Mouse (Mus musculus) midbrain, embryonic 16.5 days (tissue): ENCODE data around the gene Cxcl3. TPM values are rescaled to one million over a fixed set of nuclear protein-coding genes. Genes with fewer than 3 reads are reported as not detected.
"Not testable (repeated sequence)": the region's sequence is repeated elsewhere in the genome, so short reads cannot be mapped to it uniquely, and the experiment has no call there.

Source experiments
- ATAC-seq: fragments of 200-750 bp; cut with Nextera tagmentation; 2 replicates; pipeline ENCODE4 v1.8.0; 2017; ENCODE audit warnings: moderate TSS enrichment
- H3K27ac ChIP-seq: fragments of 300-500 bp; sonication (generic); 2 replicates; pipeline ENCODE4 v1.5.1; 2014; ENCODE audit warnings: mild to moderate bottlenecking, low read length, mixed read lengths
- H3K27me3 ChIP-seq: fragments of 300-500 bp; sonication (generic); 2 replicates; pipeline ENCODE4 v1.6.1; 2014; ENCODE audit warnings: low read depth, low read length, mixed read lengths; ENCODE audit not compliant: control insufficient read depth, insufficient read depth
- H3K36me3 ChIP-seq: fragments of 300-500 bp; sonication (generic); 2 replicates; pipeline ENCODE4 v1.6.1; 2014; ENCODE audit warnings: mild to moderate bottlenecking, low read length, moderate library complexity, mixed read lengths; ENCODE audit not compliant: control insufficient read depth, insufficient read depth
- H3K4me1 ChIP-seq: fragments of 300-500 bp; sonication (generic); 2 replicates; pipeline ENCODE4 v1.6.1; 2014; ENCODE audit warnings: mild to moderate bottlenecking, low read length, mixed read lengths; ENCODE audit not compliant: control insufficient read depth, insufficient read depth
- H3K4me2 ChIP-seq: fragments of 300-500 bp; sonication (generic); 2 replicates; pipeline ENCODE4 v1.6.1; 2014; ENCODE audit warnings: mild to moderate bottlenecking, low read length, mixed read lengths
- H3K4me3 ChIP-seq: fragments of 300-500 bp; sonication (generic); 2 replicates; pipeline ENCODE4 v1.5.1; 2014; ENCODE audit warnings: low read depth, mild to moderate bottlenecking, low read length, moderate library complexity, mixed read lengths
- H3K9ac ChIP-seq: fragments of 300-500 bp; sonication (generic); 2 replicates; pipeline ENCODE4 v1.6.1; 2014; ENCODE audit warnings: low read depth, low read length, mixed read lengths
- H3K9me3 ChIP-seq: fragments of 300-500 bp; sonication (generic); replicated peaks from 2 replicates; pipeline ENCODE4 v1.6.1; 2014; ENCODE audit warnings: mild to moderate bottlenecking, low read length, mixed read lengths; ENCODE audit not compliant: control insufficient read depth, poor library complexity, severe bottlenecking
- WGBS: fragments of 180-500 bp; shearing (Covaris S2); extraction: QIAGEN DNeasy Blood & Tissue Kit; methylation state at CpG from one replicate; pipeline ENCODE4 v1.1.7; 2014; 5-methylcytosine and 5-hydroxymethylcytosine counted together
- polyA plus RNA-seq: library from polyadenylated mRNA; unstranded; fragments of >200 nt; fragmentation: Nextera tagmentation; extraction: Ambion mirVana; gene quantifications from 2 replicates; pipeline ENCODE4 v1.2.1, GENCODE M21; 2015

Gene Cxcl3
- polyA plus RNA-seq, 1 experiment from 2014 or later = not detected

GRCm38 (mm10) chr5:90783697-90784096, 2.2 kb upstream of the Cxcl3 start:
- no peak overlapping the region for H3K9ac ChIP-seq
- no peaks in the 10 kb centered on the region for H3K36me3 ChIP-seq
- 90% methylated on average over 3 of the region's 3 CpGs for WGBS

GRCm38 (mm10) chr5:90788114-90788513, 2.2 kb downstream of the Cxcl3 start:
- WGBS = 76% methylated on average over 4 of the region's 4 CpGs
- Histone ChIP-seq H3K4me1 (no peaks in the 10 kb centered on the region), H3K36me3 (no peaks in the 10 kb centered on the region), H3K4me3 (no peak overlapping the region), H3K4me2 (no peak overlapping the region), H3K9ac (no peak overlapping the region), H3K27ac (no peak overlapping the region), H3K27me3 (no peaks in the 10 kb centered on the region), H3K9me3 (no peaks in the 10 kb centered on the region)
- ATAC-seq = no peak

More at GRCm38 (mm10) chr5:90783697-90784096, 2.2 kb upstream of the Cxcl3 start:
- Histone ChIP-seq H3K4me3 (no peak overlapping the region), H3K4me2 (no peak overlapping the region), H3K9me3 (no peaks in the 10 kb centered on the region), H3K4me1 (no peaks in the 10 kb centered on the region), H3K27me3 (no peaks in the 10 kb centered on the region), H3K27ac (no peak overlapping the region)
- ATAC-seq = no peak

DNA sequence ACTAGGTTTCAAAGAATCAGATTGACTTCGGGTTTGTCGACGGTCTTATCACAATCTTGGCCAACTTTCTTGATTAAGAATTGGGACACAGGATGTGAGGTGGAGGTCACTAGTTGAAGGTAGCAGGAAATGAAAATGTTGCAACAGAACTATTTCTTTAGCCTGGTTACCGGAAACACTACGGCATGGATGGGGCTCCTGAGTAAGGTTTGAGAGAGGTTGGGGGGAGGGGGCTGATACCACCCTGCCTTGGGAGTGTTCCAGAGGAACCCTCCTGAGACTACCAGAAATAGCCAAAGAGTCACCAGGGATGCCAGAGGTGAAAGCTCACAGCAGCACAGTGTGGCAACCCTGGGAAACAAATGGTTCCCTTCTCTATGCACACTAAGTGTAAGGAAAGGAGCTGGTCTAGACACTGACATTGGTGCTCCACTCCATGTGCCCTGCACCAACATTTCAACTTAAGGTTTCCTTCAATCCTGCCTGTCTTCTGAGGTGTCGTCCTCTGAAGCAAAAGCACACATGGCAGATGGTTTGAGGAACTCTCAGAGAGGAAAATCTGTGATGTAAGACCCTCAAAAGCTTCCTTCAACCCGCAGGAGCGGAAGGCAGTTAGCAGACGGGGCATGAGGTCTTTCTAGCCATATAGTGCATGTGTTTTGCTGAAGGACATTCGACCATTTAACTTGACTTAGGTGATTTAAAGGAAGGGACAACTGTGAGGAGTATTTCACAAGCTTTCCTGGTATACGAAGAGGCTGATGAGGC, 3.6 kb downstream of the Cxcl3 start:
- no peak overlapping the region for H3K27ac ChIP-seq
- no peak overlapping the region for H3K9ac ChIP-seq
- no peaks in the 10 kb centered on the region for H3K27me3 ChIP-seq
- H3K4me2 ChIP-seq = no peak overlapping the region
- no peaks in the 10 kb centered on the region for H3K4me1 ChIP-seq
- no peak for ATAC-seq
- H3K9me3 ChIP-seq = no peaks in the 10 kb centered on the region
- 88% methylated on average over 11 of the region's 11 CpGs for WGBS
- H3K4me3 ChIP-seq = no peak overlapping the region
- H3K36me3 ChIP-seq = no peaks in the 10 kb centered on the region

DNA sequence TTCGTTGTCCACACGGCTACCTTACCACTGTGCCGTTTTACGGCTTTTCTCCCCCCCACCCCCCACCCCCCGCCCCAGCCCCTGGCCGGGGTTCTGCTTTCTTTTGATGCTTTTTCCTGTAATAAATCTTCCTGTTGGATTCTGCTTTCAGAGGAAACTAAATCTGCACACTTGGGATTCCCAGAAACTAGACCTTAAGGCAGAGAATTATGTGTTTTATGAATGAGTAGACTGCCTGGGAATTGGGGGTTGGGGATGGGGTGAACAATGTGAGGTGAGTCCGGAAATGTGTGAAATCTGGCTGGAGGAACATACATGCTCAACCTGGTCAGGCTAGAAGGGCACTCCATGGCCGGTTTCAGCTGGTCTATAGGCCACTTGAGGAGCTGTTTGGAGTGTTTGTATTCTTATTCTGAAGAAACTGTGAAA, 4.2 kb downstream of the Cxcl3 start:
- no peaks in the 10 kb centered on the region for H3K9me3 ChIP-seq
- no peak overlapping the region for H3K4me2 ChIP-seq
- H3K4me3 ChIP-seq = no peak overlapping the region
- H3K27me3 ChIP-seq = no peaks in the 10 kb centered on the region
- WGBS = 86% methylated on average over 8 of the region's 8 CpGs
- H3K36me3 ChIP-seq = no peaks in the 10 kb centered on the region
- H3K4me1 ChIP-seq = no peaks in the 10 kb centered on the region
- no peak for ATAC-seq
- no peak overlapping the region for H3K9ac ChIP-seq
- no peak overlapping the region for H3K27ac ChIP-seq

DNA sequence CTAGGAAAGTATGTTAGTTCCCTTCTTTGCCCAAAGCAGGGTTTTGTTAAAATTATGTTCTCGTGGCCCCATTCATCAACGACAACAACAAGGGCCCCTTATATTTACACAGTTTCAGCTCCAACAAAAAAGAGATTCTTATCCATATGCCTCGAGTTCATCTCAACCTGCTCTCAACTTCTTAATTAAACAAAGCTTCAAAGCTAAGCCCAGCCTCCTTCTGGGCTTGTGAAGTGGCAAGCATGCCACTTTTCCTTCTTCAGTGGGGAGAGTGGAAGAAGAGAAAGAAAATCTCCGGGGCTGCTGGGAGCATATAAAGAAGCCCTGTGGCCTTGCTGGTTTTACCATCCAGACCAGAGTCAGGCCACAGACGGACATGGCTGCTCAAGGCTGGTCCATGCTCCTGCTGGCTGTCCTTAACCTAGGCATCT, 8.3 kb downstream of the Cxcl3 start, which contains the start of gene Cxcl15:
Gene Cxcl15 (plus strand): TSS at position 340 of the 431 bp plus-strand sequence.
- no peaks in the 10 kb centered on the region for H3K27me3 ChIP-seq
- no peaks in the 10 kb centered on the region for H3K4me1 ChIP-seq
- no peak within 1 kb of the TSS for H3K4me3 ChIP-seq
- H3K4me2 ChIP-seq = no peak within 1 kb of the TSS
- no peak within 1 kb of the TSS for H3K27ac ChIP-seq
- H3K9me3 ChIP-seq = no peaks in the 10 kb centered on the region
- ATAC-seq = no peak
- WGBS = 62% methylated on average over 5 of the region's 5 CpGs
- no peak within 1 kb of the TSS for H3K9ac ChIP-seq
- no peaks in the 10 kb centered on the region for H3K36me3 ChIP-seq

GRCm38 (mm10) chr5:90795392-90795791, 9.5 kb downstream of the Cxcl3 start:
- WGBS = 87% methylated on average over 2 of the region's 2 CpGs
- not testable (repeated sequence) for H3K9ac ChIP-seq, H3K4me3 ChIP-seq

DNA sequence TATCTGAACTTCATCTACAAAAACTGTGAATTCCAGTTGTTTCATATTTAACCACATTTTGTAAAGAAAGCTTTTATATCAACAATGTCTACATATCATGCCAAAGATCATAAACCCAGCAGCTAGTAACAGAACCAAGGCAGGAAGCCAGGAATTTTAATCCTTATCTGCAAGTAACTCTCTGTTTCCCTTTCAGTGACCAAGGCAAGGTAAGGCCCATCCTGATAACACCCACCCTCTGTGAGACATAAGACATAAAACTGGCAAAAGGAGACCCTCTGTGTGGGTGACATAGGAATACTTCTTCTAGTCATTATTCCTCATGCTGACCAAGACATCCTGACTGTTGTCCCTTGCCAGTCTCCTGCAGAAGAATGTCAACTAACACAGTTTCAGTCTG, 18.7 kb downstream of the Cxcl3 start:
- no peak overlapping the region for H3K4me3 ChIP-seq
- H3K27me3 ChIP-seq = no peaks in the 10 kb centered on the region
- H3K4me2 ChIP-seq = no peak overlapping the region
- H3K9me3 ChIP-seq = no peaks in the 10 kb centered on the region
- no peak overlapping the region for H3K27ac ChIP-seq
- no peak for ATAC-seq
- no peaks in the 10 kb centered on the region for H3K36me3 ChIP-seq
- H3K9ac ChIP-seq = no peak overlapping the region
- H3K4me1 ChIP-seq = no peaks in the 10 kb centered on the region

More at GRCm38 (mm10) chr5:90795392-90795791, 9.5 kb downstream of the Cxcl3 start:
- not testable (repeated sequence) for H3K27me3 ChIP-seq, H3K4me1 ChIP-seq, H3K9me3 ChIP-seq, H3K27ac ChIP-seq, H3K36me3 ChIP-seq, ATAC-seq, H3K4me2 ChIP-seq

DNA sequence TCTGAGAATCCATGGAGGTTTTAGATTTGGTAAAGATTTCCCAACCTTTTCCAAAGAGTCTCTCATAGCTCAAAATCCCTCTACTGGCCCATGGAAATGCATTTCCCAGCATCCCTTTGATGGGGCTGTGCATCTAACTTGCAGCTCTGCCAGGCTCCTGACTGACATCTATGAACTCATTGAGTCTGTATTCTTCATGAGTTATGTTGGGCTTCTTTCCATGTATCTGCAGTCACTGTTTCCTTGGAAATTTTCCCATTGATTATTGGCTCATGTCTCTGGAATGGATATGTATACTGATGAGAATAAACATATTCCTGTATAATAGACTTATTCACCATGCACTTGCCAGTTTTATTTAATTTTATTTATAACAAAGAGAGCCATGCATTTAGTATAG, 20.1 kb downstream of the Cxcl3 start:
- Histone ChIP-seq H3K27ac (no peak overlapping the region), H3K4me3 (no peak overlapping the region), H3K36me3 (no peaks in the 10 kb centered on the region), H3K9ac (no peak overlapping the region), H3K4me2 (no peak overlapping the region), H3K27me3 (no peaks in the 10 kb centered on the region), H3K9me3 (no peaks in the 10 kb centered on the region), H3K4me1 (no peaks in the 10 kb centered on the region)
- ATAC-seq = no peak

DNA sequence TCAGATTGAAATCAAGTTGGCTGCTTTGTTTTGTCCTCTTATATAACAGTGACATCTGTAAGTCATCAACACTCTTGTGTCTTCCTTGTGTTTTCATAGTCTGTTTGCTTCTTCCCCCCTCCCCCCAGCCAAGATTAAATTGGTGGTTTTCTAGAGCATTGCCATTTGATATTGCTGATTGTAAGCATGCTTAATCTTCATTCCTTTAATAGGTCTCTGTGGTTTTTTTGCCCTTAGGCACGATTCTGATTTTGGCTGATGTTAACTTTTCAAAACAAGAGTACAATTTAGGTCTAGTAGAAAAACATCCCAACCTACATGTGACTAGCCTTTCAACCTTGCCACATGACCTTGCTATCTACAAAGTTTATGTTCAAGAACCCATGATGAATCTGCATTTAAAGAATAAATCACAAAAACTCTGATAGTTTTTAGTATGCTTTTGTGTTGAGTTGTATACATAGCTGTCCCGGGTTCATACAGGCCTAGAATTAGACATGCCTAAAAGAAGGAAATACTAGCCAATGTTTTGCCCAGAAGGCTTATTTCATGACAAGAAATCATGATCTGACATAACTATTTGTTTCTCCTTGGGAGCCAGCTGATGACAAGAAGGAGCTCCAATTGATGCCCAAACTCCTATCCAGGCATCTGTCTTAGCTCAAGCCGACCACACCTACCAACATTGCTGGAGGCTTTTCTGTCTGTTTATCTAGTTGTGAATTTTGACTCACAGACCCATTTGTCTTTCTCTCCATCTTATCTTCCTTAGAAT, 21.5 kb downstream of the Cxcl3 start:
- Histone ChIP-seq H3K9ac (no peak overlapping the region), H3K9me3 (no peaks in the 10 kb centered on the region), H3K4me1 (no peaks in the 10 kb centered on the region), H3K27ac (no peak overlapping the region), H3K4me3 (no peak overlapping the region), H3K27me3 (no peaks in the 10 kb centered on the region), H3K4me2 (no peak overlapping the region), H3K36me3 (no peaks in the 10 kb centered on the region)
- no peak for ATAC-seq
- WGBS = 89% methylated on average over 3 of the region's 3 CpGs
